Mouse (Mus musculus): ENCODE data around the gene Plxdc2. TPM values are rescaled to one million over a fixed set of nuclear protein-coding genes. Genes with fewer than 3 reads are reported as not detected.

Plxdc2 gene
- polyA plus RNA-seq, 1 experiment = 0.29 TPM

GRCm38 (mm10) chr2:16576566-16576965 is 220.5 kb downstream of the Plxdc2 start:
- Histone ChIP-seq H3K27me3 (ENCODE audit: control insufficient read depth, insufficient read depth, insufficient read length) (no peaks in the 10 kb centered on the region), H3ac (ENCODE audit: control insufficient read depth, insufficient read length, low read depth) (no peak overlapping the region), H3K4me3 (ENCODE audit: insufficient read depth, poor library complexity, severe bottlenecking) (no peak overlapping the region), H3K79me3 (ENCODE audit: low read depth) (no peaks in the 10 kb centered on the region), H3K79me2 (ENCODE audit: control insufficient read depth, insufficient read depth) (no peaks in the 10 kb centered on the region), H3K36me3 (ENCODE audit: control insufficient read depth, insufficient read depth) (no peaks in the 10 kb centered on the region)
- TF ChIP-seq USF1 (IDR thresholded peaks at IDR 0.05; ENCODE audit: low read depth) = no peak
- no peak for TF ChIP-seq FOSL1 (IDR thresholded peaks at IDR 0.05; ENCODE audit: insufficient read depth, low read length, poor library complexity, severe bottlenecking)
- no peak for TF ChIP-seq MYOG (IDR thresholded peaks at IDR 0.05; ENCODE audit: control insufficient read depth, extremely low read depth, insufficient read length)
- TF ChIP-seq CTCF (IDR thresholded peaks at IDR 0.05; ENCODE audit: control insufficient read depth, insufficient read depth, insufficient read length) = no peak

GRCm38 (mm10) chr2:16578153-16578552 is 222.0 kb downstream of the Plxdc2 start:
- TF ChIP-seq USF1 (IDR thresholded peaks at IDR 0.05; ENCODE audit: low read depth) (no peak), MYOG (IDR thresholded peaks at IDR 0.05; ENCODE audit: control insufficient read depth, extremely low read depth, insufficient read length) (no peak), CEBPB (IDR thresholded peaks at IDR 0.05; ENCODE audit: low read depth) (no peak), FOSL1 (IDR thresholded peaks at IDR 0.05; ENCODE audit: insufficient read depth, low read length, poor library complexity, severe bottlenecking) (no peak), CTCF (IDR thresholded peaks at IDR 0.05; ENCODE audit: control insufficient read depth, insufficient read depth, insufficient read length) (no peak), MYOD1 (IDR thresholded peaks at IDR 0.05; ENCODE audit: control insufficient read depth, insufficient read length, low read depth) (no peak), MAX (IDR thresholded peaks at IDR 0.05) (no peak)
- Histone ChIP-seq H3K79me2 (ENCODE audit: control insufficient read depth, insufficient read depth) (no peaks in the 10 kb centered on the region), H3ac (ENCODE audit: control insufficient read depth, insufficient read length, low read depth) (no peak overlapping the region), H3K4me3 (ENCODE audit: insufficient read depth, poor library complexity, severe bottlenecking) (no peak overlapping the region), H3K79me3 (ENCODE audit: low read depth) (no peaks in the 10 kb centered on the region), H3K27me3 (ENCODE audit: control insufficient read depth, insufficient read depth, insufficient read length) (no peaks in the 10 kb centered on the region), H3K36me3 (ENCODE audit: control insufficient read depth, insufficient read depth) (no peaks in the 10 kb centered on the region)

GRCm38 (mm10) chr2:16588546-16588945 is 232.4 kb downstream of the Plxdc2 start:
- Histone ChIP-seq H3K79me3 (ENCODE audit: low read depth) (no peaks in the 10 kb centered on the region), H3K4me3 (ENCODE audit: insufficient read depth, poor library complexity, severe bottlenecking) (no peak overlapping the region), H3K79me2 (ENCODE audit: control insufficient read depth, insufficient read depth) (no peaks in the 10 kb centered on the region), H3K36me3 (ENCODE audit: control insufficient read depth, insufficient read depth) (no peaks in the 10 kb centered on the region), H3ac (ENCODE audit: control insufficient read depth, insufficient read length, low read depth) (no peak overlapping the region), H3K27me3 (ENCODE audit: control insufficient read depth, insufficient read depth, insufficient read length) (no peaks in the 10 kb centered on the region)
- TF ChIP-seq CTCF (IDR thresholded peaks at IDR 0.05; ENCODE audit: control insufficient read depth, insufficient read depth, insufficient read length) = no peak
- no peak for TF ChIP-seq FOSL1 (IDR thresholded peaks at IDR 0.05; ENCODE audit: insufficient read depth, low read length, poor library complexity, severe bottlenecking)
- no peak for TF ChIP-seq MYOD1 (IDR thresholded peaks at IDR 0.05; ENCODE audit: control insufficient read depth, insufficient read length, low read depth)
- TF ChIP-seq MAX (IDR thresholded peaks at IDR 0.05) = no peak
- no peak for TF ChIP-seq USF1 (IDR thresholded peaks at IDR 0.05; ENCODE audit: low read depth)
- no peak for TF ChIP-seq CEBPB (IDR thresholded peaks at IDR 0.05; ENCODE audit: low read depth)
- TF ChIP-seq MYOG (IDR thresholded peaks at IDR 0.05; ENCODE audit: control insufficient read depth, extremely low read depth, insufficient read length) = no peak

- Histone ChIP-seq H3K4me3 (ENCODE audit: insufficient read depth, poor library complexity, severe bottlenecking) (no peak overlapping the region), H3K79me2 (ENCODE audit: control insufficient read depth, insufficient read depth) (no peaks in the 10 kb centered on the region), H3K36me3 (ENCODE audit: control insufficient read depth, insufficient read depth) (no peaks in the 10 kb centered on the region), H3ac (ENCODE audit: control insufficient read depth, insufficient read length, low read depth) (no peak overlapping the region), H3K79me3 (ENCODE audit: low read depth) (no peaks in the 10 kb centered on the region), H3K27me3 (ENCODE audit: control insufficient read depth, insufficient read depth, insufficient read length) (no peaks in the 10 kb centered on the region)
- TF ChIP-seq FOSL1 (IDR thresholded peaks at IDR 0.05; ENCODE audit: insufficient read depth, low read length, poor library complexity, severe bottlenecking) (no peak), CTCF (IDR thresholded peaks at IDR 0.05; ENCODE audit: control insufficient read depth, insufficient read depth, insufficient read length) (no peak), USF1 (IDR thresholded peaks at IDR 0.05; ENCODE audit: low read depth) (no peak), MYOD1 (IDR thresholded peaks at IDR 0.05; ENCODE audit: control insufficient read depth, insufficient read length, low read depth) (no peak), MYOG (IDR thresholded peaks at IDR 0.05; ENCODE audit: control insufficient read depth, extremely low read depth, insufficient read length) (no peak), CEBPB (IDR thresholded peaks at IDR 0.05; ENCODE audit: low read depth) (no peak), MAX (IDR thresholded peaks at IDR 0.05) (no peak)
Observed at GRCm38 (mm10) chr2:16595451-16595850, 239.3 kb downstream of the Plxdc2 start.

- Histone ChIP-seq H3K27me3 (ENCODE audit: control insufficient read depth, insufficient read depth, insufficient read length) (no peaks in the 10 kb centered on the region), H3K79me3 (ENCODE audit: low read depth) (no peaks in the 10 kb centered on the region), H3K79me2 (ENCODE audit: control insufficient read depth, insufficient read depth) (no peaks in the 10 kb centered on the region), H3ac (ENCODE audit: control insufficient read depth, insufficient read length, low read depth) (no peak overlapping the region), H3K4me3 (ENCODE audit: insufficient read depth, poor library complexity, severe bottlenecking) (no peak overlapping the region), H3K36me3 (ENCODE audit: control insufficient read depth, insufficient read depth) (no peaks in the 10 kb centered on the region)
- TF ChIP-seq FOSL1 (IDR thresholded peaks at IDR 0.05; ENCODE audit: insufficient read depth, low read length, poor library complexity, severe bottlenecking) (no peak), MYOD1 (IDR thresholded peaks at IDR 0.05; ENCODE audit: control insufficient read depth, insufficient read length, low read depth) (no peak), CEBPB (IDR thresholded peaks at IDR 0.05; ENCODE audit: low read depth) (no peak), MYOG (IDR thresholded peaks at IDR 0.05; ENCODE audit: control insufficient read depth, extremely low read depth, insufficient read length) (no peak), USF1 (IDR thresholded peaks at IDR 0.05; ENCODE audit: low read depth) (no peak), CTCF (IDR thresholded peaks at IDR 0.05; ENCODE audit: control insufficient read depth, insufficient read depth, insufficient read length) (no peak), MAX (IDR thresholded peaks at IDR 0.05) (no peak)
Observed at GRCm38 (mm10) chr2:16598231-16598630, 242.1 kb downstream of the Plxdc2 start.

- H3ac ChIP-seq (ENCODE audit: control insufficient read depth, insufficient read length, low read depth) = no peak overlapping the region
- H3K36me3 ChIP-seq (ENCODE audit: control insufficient read depth, insufficient read depth) = no peaks in the 10 kb centered on the region
- no peak overlapping the region for H3K4me3 ChIP-seq (ENCODE audit: insufficient read depth, poor library complexity, severe bottlenecking)
- H3K27me3 ChIP-seq (ENCODE audit: control insufficient read depth, insufficient read depth, insufficient read length) = no peaks in the 10 kb centered on the region
- no peaks in the 10 kb centered on the region for H3K79me3 ChIP-seq (ENCODE audit: low read depth)
- TF ChIP-seq MYOG (IDR thresholded peaks at IDR 0.05; ENCODE audit: control insufficient read depth, extremely low read depth, insufficient read length) (no peak), MYOD1 (IDR thresholded peaks at IDR 0.05; ENCODE audit: control insufficient read depth, insufficient read length, low read depth) (no peak), CEBPB (IDR thresholded peaks at IDR 0.05; ENCODE audit: low read depth) (no peak), USF1 (IDR thresholded peaks at IDR 0.05; ENCODE audit: low read depth) (no peak), MAX (IDR thresholded peaks at IDR 0.05) (no peak), CTCF (IDR thresholded peaks at IDR 0.05; ENCODE audit: control insufficient read depth, insufficient read depth, insufficient read length) (no peak), FOSL1 (IDR thresholded peaks at IDR 0.05; ENCODE audit: insufficient read depth, low read length, poor library complexity, severe bottlenecking) (no peak)
- no peaks in the 10 kb centered on the region for H3K79me2 ChIP-seq (ENCODE audit: control insufficient read depth, insufficient read depth)
Observed at GRCm38 (mm10) chr2:16604291-16604690, 248.2 kb downstream of the Plxdc2 start.
